16 mouse cellular contexts compared by ENCODE assay signal in genomic region chr11:52278164-52278563, GRCm38 (mm10).
"Had no signal": no experiment of that assay in that cellular context is flagged by ENCODE, and none has a peak within 500 bp of the region (broad histone marks: within the 10 kb centered on the region; RNA-seq: fewer than 3 reads in every experiment).

No protein-coding gene starts in this region.

- ATAC-seq: intestine, embryonic 16.5 days had no signal

- H3K36me3 ChIP-seq: liver, embryonic 13.5 days had no signal

- DNase-seq: kidney, adult 18-20 months; kidney, postnatal 25 days; layer of hippocampus, adult 9-11 months; liver, embryonic 13.5 days; lung, adult 2 months; lung, postnatal 14 days; lung, postnatal 4 days; midbrain, embryonic 14.5 days; right cerebral cortex, adult 18-20 months; right cerebral cortex, postnatal 14 days; right cerebral cortex, postnatal 4 days; spleen, adult 18-20 months had no signal

- H3K9me3 ChIP-seq: liver, embryonic 13.5 days had no signal

- H3K27ac ChIP-seq: kidney, postnatal 0 days; layer of hippocampus, adult 2 months; liver, embryonic 13.5 days had no signal

- H3K4me3 ChIP-seq: layer of hippocampus, adult 2 months; liver, embryonic 13.5 days had no signal

- H3K4me2 ChIP-seq: liver, embryonic 13.5 days; midbrain, embryonic 11.5 days had no signal

- H3K9ac ChIP-seq: liver, embryonic 13.5 days had no signal
